Mouse (Mus musculus) inflammation-experienced regulatory T-cells (primary cell): ENCODE data around the gene Phospho1. TPM values are rescaled to one million over a fixed set of nuclear protein-coding genes. Genes with fewer than 3 reads are reported as not detected.

Source experiments
- polyA plus RNA-seq, 2 experiments: library from polyadenylated mRNA; unstranded; fragments of 100-300 nt; shearing (Covaris generic); gene quantifications; one replicate each; pipeline ENCODE4 v1.2.1; 2017

The Phospho1 gene
- polyA plus RNA-seq = not detected

GRCm38 (mm10) chr11:95824071-95824876 lies at the start of gene Phospho1:
TSS of gene Phospho1 (plus strand) at chr11:95824499.

GRCm38 (mm10) chr11:95837059-95837458 lies 12.8 kb downstream of the Phospho1 start, which contains the start of gene Gngt2:
TSS of gene Gngt2 (plus strand) at chr11:95837216.

DNA sequence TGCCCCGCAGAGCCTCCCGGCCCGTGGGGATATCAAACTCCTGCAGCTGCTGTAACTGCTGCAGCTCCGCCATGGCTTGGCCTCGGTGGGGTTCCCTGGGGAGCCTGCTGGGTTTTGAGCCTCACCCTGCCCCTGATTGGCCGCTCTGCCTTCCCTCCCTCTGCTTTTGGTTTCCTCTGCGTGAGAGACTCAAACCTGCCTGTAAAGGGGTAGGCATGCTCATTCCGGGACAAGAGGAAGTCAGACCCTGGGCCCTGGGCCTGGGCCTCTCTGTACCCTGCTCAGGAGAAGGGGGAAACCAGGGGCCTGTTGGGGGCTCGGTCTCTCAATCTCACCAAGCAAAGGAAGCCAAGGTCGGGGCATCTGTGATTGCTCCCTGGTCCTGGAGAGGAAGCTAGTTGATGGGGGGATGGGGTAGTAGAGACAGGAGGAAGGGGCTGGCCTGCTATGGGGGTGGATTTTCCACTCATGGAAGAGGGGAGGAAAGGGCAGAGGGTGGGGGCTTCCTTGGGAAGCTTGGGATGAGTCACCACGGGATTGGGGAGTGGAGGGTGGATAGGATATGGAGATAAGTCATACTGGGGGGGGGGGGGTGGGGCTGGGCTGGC lies 17.9 kb downstream of the Phospho1 start, which contains the start of gene Abi3:
TSS of gene Abi3 (minus strand) at position 403 of the 608 bp plus-strand sequence.

Other genes with a start within 250 kb of the Phospho1 start
- gene Ngfr, start 236.8 kb upstream of the Phospho1 start, polyA plus RNA-seq = not detected
- gene Phb, start 157.5 kb upstream of the Phospho1 start, polyA plus RNA-seq = 10 to 100 TPM; 66.5 to 68.5 TPM
- 10 to 100 TPM; 11.4 to 22.0 TPM for gene Zfp652, start 111.8 kb upstream of the Phospho1 start, polyA plus RNA-seq
- gene B130006D01Rik, start 100.9 kb upstream of the Phospho1 start, polyA plus RNA-seq = 1 to 10 TPM; 1.2 to 1.3 TPM
- 10 to 100 TPM; 29.6 to 32.0 TPM for gene Gngt2, start 12.7 kb downstream of the Phospho1 start, polyA plus RNA-seq
- 10 to 100 TPM; 52.3 to 53.0 TPM for gene Abi3, start 18.0 kb downstream of the Phospho1 start, polyA plus RNA-seq
- under 1 TPM in 1 of 2 experiments, not detected in 1; 0.14 TPM for gene B4galnt2, start 90.4 kb downstream of the Phospho1 start, polyA plus RNA-seq
- 1 to 10 TPM in 1 of 2 experiments, under 1 TPM in 1; 0.12 to 1.4 TPM for gene Igf2bp1, start 181.4 kb downstream of the Phospho1 start, polyA plus RNA-seq
- gene Gip, start 200.0 kb downstream of the Phospho1 start, polyA plus RNA-seq = not detected
- 10 to 100 TPM; 82.6 to 87.8 TPM for gene Snf8, start 210.4 kb downstream of the Phospho1 start, polyA plus RNA-seq
- gene Ube2z, start 240.9 kb downstream of the Phospho1 start, polyA plus RNA-seq = 10 to 100 TPM; 42.9 to 43.9 TPM